Mouse (Mus musculus) T-helper 17 cell (primary cell): ENCODE data around the gene C030005K15Rik.

ENCODE experiments used
- in situ Hi-C, 2 experiments: fragments of 300-600 bp; cut with MboI, MseI; formaldehyde crosslinking; loops; 1 replicate in 1 of 2; 2 replicates in 1 of 2; pipeline ENCODE4 v1.15.1; 2025; ENCODE audit warnings: high pct_unique_total_duplicates in 2 of 2

The C030005K15Rik gene

DNA sequence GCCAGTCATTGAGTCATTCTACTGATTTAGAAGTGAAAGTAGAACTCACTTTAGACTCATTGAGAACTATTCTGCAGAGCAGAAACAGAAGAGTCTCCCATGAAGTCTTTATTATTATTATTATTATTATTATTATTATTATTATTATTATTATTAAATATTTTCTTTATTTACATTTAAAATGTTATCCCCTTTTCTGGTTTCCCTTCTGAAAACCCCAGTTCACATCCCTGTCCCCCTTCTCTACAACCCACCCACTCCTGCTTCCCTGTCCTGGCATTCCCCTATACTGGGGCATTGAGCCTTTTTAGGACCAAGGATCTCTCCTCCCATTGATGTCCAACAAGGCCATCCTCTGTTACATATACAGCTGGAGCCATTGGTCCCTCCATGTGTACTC, at the start of gene C030005K15Rik:
Gene C030005K15Rik, minus strand, starts transcription at position 101 of the 400 bp plus-strand sequence.
- in situ Hi-C loops = loop anchor here in 1 of 2 experiments (25.0 kb wide), 1 partner anchor 1361 kb away; no protein-coding TSS in a partner anchor

- in situ Hi-C loops = no loop called here
Observed at GRCm38 (mm10) chr10:97768171-97768749, 41.7 kb upstream of the C030005K15Rik start.

- in situ Hi-C loops = no loop called here
Observed at GRCm38 (mm10) chr10:97753821-97754220, 27.3 kb upstream of the C030005K15Rik start.

DNA sequence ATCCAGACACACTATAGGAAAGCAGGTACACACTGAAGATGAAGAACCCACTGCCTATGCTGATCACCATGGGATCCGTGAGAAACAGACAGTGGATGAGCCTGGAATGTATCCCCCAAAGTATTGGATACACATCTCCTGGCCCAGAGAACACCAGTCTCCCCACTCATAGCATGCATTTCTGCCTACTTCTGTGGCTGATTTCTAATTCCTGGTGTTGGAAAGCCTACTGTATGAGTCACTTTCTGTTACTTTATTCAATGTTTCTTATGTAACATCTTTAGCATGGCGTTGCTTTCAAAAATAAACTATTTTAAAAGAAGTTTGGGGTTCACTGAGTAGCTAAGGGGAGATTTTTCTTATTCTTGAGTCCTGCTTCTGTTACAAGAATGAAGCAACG, 20.7 kb upstream of the C030005K15Rik start:
- in situ Hi-C loops = loop anchor here in 1 of 2 experiments (25.0 kb wide), 1 partner anchor 1340 kb away; no protein-coding TSS in a partner anchor

DNA sequence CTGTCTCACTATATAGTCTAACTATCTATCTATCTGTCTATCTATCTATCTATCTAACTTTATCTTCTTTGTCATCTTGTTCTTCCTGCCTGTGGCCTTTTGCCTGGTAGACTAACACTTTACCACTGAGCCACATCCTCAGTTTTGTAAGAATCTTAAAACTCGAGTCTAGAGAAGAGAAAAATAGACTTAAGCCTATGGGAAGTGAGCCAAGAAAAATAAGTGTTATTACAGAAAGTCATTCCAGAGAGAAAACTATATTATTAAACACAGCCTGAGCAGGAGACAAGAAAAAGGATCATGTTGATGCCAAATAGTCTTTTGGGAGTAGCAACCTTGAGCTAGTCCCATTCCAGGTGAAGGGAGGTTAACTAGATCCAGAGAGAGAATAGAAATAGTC, 626 bp downstream of the C030005K15Rik start:
- in situ Hi-C loops = loop anchor here in 1 of 2 experiments (25.0 kb wide), 1 partner anchor 1361 kb away; no protein-coding TSS in a partner anchor

GRCm38 (mm10) chr10:97722709-97723108, 3.8 kb downstream of the C030005K15Rik start:
- in situ Hi-C loops = loop anchor here in 1 of 2 experiments (25.0 kb wide), 2 partner anchors 1365 to 1890 kb away; no protein-coding TSS in a partner anchor

GRCm38 (mm10) chr10:97720625-97721024, 5.9 kb downstream of the C030005K15Rik start:
- in situ Hi-C loops = loop anchor here in 1 of 2 experiments (25.0 kb wide), 2 partner anchors 1367 to 1892 kb away; no protein-coding TSS in a partner anchor

GRCm38 (mm10) chr10:97718021-97718420, 8.5 kb downstream of the C030005K15Rik start:
- in situ Hi-C loops = loop anchor here (10.0 to 25.0 kb wide), 3 partner anchors 987 to 1894 kb away; no protein-coding TSS in a partner anchor

DNA sequence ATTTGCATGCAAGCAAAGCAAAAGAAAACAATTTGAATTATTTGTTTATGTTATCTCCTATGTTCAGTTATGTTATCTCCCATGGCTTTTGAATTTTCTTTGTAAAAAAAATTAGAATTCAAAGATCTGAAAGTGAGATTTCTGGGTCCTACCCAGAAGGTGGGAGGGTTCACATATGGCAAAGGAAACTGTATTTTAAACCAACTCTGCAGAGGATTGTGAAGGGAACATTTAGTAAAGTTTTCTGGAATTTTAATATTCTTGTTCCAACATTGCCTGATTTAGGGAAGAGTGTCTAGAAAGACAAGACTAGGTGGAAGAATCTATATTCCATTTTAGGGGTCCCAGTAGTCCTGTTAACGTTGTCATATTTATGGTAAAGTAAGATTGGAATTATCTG, 9.3 kb downstream of the C030005K15Rik start:
- in situ Hi-C loops = loop anchor here (10.0 to 25.0 kb wide), 3 partner anchors 988 to 1895 kb away; no protein-coding TSS in a partner anchor

DNA sequence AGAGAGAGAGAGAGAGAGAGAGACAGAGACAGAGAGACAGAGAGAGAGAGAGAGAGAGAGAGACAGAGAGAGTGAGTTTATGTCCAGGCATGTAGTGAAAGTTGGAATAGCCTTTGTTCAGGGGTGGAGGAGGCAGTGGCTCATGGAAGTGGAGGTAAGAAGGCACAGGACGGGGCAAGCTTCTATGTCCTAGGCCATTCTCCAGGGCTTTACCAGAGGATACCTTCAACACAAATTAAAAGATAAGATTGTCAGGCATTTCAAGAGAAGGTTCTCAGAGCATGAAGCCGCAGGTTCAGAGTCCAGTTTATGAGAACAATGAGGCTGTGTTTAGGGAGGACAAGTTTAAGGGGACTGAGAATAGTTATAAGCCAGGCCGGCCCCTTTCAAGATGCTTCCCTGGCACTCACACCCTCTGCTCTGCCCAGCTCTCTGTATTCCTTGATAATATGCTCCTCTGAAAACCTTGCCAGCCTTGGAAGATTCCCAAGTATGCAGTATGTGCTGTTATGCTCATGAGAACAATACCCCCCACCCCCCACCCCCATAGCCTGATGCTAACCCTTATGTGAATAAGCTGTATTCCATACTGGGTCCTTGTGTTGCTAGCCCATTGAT, 11.2 kb downstream of the C030005K15Rik start:
- in situ Hi-C loops = loop anchor here (10.0 to 25.0 kb wide), 3 partner anchors 989 to 1897 kb away; no protein-coding TSS in a partner anchor

DNA sequence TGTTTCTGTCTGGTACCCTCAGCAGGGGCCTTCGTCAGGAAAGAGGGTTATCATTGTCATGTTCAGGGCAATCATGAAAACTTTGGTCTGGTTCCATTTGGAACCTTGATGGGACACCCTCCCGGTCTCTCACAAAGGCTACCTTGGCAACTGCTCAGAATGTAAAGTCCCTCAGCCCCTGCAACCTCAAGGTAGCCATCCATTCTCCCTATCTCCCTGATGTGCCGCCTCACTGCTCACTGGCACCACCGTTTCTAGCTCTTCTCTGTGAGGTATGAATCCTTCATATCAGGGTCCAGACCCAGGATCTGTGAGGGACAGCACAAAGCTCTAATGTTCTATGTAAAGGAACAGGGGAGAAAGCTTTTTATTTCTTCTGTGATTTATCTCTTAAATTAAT, 12.0 kb downstream of the C030005K15Rik start:
- in situ Hi-C loops = loop anchor here (10.0 to 25.0 kb wide), 3 partner anchors 990 to 1898 kb away; no protein-coding TSS in a partner anchor

DNA sequence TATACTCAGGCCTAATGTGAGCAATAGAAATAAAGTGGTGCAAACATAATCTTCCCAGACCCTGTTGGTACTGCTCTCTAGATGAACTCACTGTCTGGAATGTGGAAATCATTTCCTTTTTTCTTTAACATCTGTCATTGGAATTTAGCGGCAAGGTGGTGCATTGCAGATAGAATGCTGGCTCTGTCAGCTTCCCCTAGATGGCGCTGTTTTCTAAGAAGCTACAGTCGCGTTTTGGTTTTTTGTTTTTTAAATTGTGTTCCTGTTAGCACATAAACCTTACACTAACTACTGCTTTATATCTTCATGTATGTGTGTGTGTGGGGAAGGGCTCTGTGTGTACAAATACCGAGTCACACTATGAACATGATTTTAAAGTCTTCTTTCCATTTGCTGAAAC, 13.9 kb downstream of the C030005K15Rik start:
- in situ Hi-C loops = loop anchor here (10.0 to 25.0 kb wide), 3 partner anchors 992 to 1900 kb away; no protein-coding TSS in a partner anchor

- in situ Hi-C loops = loop anchor here in 1 of 2 experiments (25.0 kb wide), 2 partner anchors 1383 to 1908 kb away; no protein-coding TSS in a partner anchor
Observed at GRCm38 (mm10) chr10:97704562-97704961, 22.0 kb downstream of the C030005K15Rik start.

DNA sequence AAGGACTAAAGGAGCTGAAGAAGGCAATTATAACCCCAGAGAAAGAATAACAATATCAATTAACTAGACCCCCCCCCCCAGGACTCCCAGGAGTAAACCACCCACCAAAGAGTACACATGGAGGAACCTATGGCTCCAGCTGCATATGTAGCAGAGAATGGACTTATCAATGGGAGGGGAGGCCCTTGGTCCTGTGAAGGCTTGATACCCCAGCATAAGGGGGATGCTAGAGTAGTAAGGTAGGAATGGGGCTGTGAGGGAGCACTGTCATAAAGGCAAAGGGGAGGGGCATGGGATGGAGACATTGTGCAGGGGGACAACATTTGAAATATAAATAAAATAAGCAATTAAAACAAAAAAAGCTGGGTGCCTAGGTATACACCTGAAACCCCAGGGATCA, 24.2 kb downstream of the C030005K15Rik start:
- in situ Hi-C loops = loop anchor here in 1 of 2 experiments (25.0 kb wide), 2 partner anchors 1385 to 1910 kb away; no protein-coding TSS in a partner anchor

DNA sequence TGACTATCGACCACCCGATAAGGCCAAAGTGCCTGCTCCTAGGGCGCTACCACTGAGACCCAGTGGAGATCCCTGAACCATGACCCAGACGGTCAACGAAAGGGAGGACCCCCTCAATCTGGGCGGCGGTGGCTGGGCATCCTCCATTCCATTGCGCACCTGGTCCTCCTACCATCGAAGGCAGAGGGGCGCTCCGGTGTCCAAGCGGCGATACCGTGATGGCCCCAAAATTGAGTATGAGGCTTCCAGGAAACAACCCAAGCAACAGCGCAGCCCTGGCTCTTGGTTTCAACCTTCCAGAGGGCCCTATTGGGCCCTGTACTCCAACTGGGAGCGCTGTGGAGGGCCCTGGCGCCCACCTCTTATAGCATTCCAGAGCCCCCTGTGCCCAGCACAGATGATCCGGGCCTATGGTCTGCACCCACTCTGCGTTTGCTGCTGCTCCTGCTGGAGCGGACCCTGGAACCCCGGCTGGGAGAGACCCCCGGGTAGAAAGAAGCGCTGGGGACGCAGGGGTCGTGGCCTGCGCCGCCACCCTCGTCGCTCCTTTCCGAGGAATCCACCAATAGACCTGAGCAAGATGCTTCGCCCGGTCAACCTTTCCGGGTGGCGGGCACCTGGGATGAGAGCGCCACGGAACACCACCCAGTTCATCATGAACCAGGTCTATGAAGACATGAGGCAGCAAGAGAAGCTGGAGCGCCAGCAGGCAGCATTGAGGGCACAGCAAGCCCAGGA, 33.0 kb downstream of the C030005K15Rik start:
- in situ Hi-C loops = loop anchor here (5.0 to 25.0 kb wide), 4 partner anchors 309 to 1556 kb away; partner anchors contain the start of gene Gm5426 (in 1 of the 2)

GRCm38 (mm10) chr10:97692913-97693312, 33.6 kb downstream of the C030005K15Rik start, which contains the start of gene Ccer1:
Gene Ccer1 (plus strand): TSS chr10:97693059.
- in situ Hi-C loops = loop anchor here (5.0 to 25.0 kb wide), 4 partner anchors 308 to 1556 kb away; partner anchors contain the start of gene Gm5426 (in 1 of the 2)

DNA sequence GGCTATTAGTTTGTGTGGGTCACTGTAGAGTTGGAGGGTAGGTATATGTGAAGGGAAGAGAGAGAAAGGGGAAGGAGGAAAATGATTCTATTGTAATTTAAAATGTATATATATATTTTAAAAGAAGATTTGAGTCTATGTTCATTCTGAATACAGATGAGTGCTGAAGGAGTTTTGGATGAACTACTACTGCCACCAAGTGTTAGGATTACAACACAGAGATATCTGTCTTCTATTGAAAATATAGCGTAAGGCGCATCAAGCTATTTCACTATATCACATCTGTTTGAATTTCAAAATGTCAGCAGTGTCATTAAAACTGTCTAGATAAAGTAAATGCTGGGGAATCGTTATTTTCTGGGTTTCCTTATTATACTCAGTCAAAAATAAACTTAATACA, 37.1 kb downstream of the C030005K15Rik start:
- in situ Hi-C loops = loop anchor here in 1 of 2 experiments (25.0 kb wide), 1 partner anchor 1552 kb away; the partner anchor contains the start of gene Gm5426

- in situ Hi-C loops = loop anchor here in 1 of 2 experiments (25.0 kb wide), 1 partner anchor 1550 kb away; the partner anchor contains the start of gene Gm5426
Observed at GRCm38 (mm10) chr10:97687198-97687597, 39.4 kb downstream of the C030005K15Rik start.

- in situ Hi-C loops = loop anchor here in 1 of 2 experiments (25.0 kb wide), 1 partner anchor 1546 kb away; the partner anchor contains the start of gene Gm5426
Observed at GRCm38 (mm10) chr10:97682981-97683380, 43.6 kb downstream of the C030005K15Rik start.
